Mouse (Mus musculus): ENCODE data around the gene Mptx1.
"Not testable (repeated sequence)": the region's sequence is repeated elsewhere in the genome, so short reads cannot be mapped to it uniquely, and the experiment has no call there.

The Mptx1 gene

DNA sequence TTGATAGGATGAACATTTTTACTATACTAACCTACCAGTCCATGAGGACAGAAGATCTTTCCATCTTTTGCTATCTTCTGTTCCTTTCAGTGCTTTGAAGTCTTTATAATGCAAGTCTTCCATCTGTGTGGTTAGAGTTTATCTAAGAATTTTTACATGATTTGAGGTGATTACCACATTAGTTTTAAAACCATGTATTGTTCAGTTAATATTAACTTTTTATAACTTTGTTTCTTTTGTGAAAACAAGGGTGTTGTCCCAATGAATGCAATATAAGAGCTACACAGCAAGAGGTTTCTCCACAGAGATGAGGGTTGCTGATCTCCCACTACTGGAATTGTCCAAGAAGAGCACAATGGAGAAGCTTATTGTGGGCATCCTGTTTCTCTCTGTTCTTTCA is at the start of gene Mptx1:
TSS of gene Mptx1 (plus strand) at position 301 of the 400 bp plus-strand sequence.
- DNase-seq (ENCODE audit: low read depth in 2 of 2, low spot score in 2 of 2), result no peak

DNA sequence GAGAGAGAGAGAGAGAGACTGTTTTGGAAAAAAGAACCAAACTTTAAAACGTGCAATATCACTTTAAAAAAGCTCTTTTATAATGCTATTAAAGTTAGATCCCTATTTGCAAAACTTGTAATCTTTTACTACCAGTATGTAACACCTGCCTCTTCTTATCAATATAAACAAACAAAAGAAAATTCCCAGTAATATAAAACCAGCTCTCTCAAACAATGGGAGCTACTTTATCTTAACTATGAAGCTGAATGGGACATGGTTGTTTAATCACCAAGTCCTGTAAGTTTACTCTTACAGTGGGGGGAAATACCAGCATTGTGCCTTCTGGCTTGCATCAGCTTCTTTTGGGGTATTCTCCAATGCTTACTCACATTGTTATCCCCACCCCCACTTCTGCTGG is 27.2 kb upstream of the Mptx1 start:
- no peak for DNase-seq (ENCODE audit: low read depth in 2 of 2, low spot score in 2 of 2)

DNA sequence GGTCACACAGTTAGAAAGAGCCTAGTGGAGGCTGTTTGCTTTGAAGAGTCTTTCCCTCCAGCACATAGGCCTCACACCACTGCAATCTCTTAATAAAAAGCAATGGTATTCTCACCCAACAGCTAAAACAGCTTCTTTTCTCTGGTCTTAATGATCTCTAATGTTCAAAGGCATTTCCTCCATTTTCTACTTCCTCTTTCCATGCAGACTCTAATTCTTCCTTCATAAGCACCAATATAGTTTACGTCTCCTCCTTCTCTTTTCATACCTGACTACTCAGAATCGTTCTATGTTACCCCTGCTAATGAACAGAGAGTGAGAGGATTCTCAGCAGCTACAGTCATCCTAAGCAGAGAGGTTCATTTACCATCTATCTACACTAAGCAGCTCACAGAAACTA is 13.0 kb upstream of the Mptx1 start:
- DNase-seq (ENCODE audit: low read depth in 2 of 2, low spot score in 2 of 2), result no peak

DNA sequence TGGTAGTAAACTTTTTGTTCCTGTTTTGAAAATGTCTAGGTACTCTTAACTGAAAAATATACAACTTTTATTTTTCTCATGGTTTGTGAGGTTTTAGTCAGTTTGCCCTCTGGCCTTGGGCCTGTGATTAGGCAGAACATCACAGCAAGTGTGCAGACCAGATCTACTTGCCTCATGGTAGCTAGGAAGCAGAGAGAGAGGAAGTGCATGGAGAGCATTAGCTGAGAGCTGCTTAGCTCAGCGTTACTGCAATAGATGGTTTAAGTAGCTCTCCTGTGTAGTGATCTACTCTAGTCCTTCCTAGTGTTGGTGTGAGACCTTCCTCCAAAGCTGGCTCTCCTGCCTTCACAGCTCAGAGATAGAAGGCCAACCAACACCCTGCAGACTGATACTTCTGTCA is 23.3 kb downstream of the Mptx1 start:
- DNase-seq (ENCODE audit: low read depth in 2 of 2, low spot score in 2 of 2), result not testable (repeated sequence)

DNA sequence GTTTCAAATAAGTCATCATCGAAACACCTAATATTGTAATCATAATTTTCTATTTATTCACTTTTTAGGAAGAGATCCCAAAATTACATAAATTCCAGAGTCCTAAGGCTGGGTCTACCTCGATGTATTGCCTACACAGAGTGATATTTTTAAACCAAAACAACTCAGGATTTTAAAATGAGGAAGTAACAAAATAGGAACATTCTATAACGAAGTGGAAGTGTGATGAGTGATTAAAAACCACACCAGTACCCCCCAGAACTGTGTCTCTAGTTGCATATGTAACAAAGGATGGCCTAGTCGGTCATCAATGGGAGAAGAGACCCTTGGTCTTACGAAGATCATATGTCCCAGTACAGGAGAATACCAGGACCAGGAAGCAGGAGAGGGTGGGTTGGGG is 24.3 kb downstream of the Mptx1 start:
- no peak for DNase-seq (ENCODE audit: low read depth in 2 of 2, low spot score in 2 of 2)

DNA sequence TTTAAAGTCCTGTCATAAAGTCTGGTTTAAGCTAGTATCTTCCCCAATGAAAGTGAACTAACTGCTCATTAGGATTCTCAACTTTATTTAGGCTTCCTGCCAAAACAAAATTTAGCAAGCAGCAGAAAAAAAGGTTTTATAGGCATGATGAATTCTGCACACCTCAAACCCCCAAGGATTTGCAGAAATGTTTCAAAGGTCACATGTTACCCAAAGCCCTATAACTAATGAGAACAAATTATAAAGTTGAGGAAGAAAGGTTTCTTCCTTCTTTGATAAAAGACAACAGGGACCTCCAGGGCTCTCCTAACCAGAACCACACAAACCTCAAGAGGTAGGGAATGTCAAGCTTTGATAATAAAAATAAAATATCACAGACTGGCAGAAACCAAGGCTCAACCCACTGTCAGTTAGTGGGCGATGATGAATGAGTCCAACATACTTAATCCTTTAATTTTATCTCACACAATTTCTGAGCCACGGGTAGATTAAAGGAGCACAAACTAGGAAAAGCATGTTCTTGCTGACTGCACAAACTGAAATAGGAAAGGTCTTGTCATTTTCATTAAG is 34.6 kb downstream of the Mptx1 start, which contains the start of gene Olfr417:
TSS of gene Olfr417 (plus strand) at position 241 of the 570 bp plus-strand sequence.
- DNase-seq (ENCODE audit: low read depth in 2 of 2, low spot score in 2 of 2), result no peak

DNA sequence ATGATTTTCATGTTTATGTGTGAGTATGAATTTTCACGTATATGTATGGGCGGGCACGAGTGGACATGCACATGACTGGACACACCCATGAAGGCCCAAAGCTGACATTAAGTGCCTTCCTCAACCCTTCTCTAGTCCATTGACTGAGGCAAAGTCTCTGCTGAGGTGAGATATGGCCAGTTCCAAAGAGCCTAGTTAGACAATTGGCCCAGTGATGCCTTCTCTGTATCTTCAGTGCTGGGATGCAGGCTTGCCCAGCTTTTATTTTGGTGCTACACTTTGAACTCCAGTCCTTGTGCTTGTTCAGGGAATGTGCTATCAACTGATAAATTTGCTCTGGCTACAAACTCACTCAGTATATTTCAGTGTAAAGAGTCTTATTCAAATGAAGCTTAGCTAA is 43.5 kb downstream of the Mptx1 start:
- DNase-seq (ENCODE audit: low read depth in 2 of 2, low spot score in 2 of 2), result no peak
